Mouse (Mus musculus): ENCODE measurements around the gene Fam120a. TPM values are rescaled to one million over a fixed set of nuclear protein-coding genes. Genes with fewer than 3 reads are reported as not detected.

The Fam120a gene
- 10 to 100 TPM; 85.7 TPM for total RNA-seq (2021)
- long read RNA-seq, experiment 1, full-length matches to known transcripts, result 19 of 43 reads
- long read RNA-seq, experiment 1, partial matches to known transcripts, result 20 of 43 reads
- long read RNA-seq, experiment 1, other reads (novel, unspliced or antisense), result 4 of 43 reads
- long read RNA-seq, experiment 2, full-length matches to known transcripts, result 18 of 46 reads
- long read RNA-seq, experiment 2, partial matches to known transcripts, result 27 of 46 reads
- long read RNA-seq, experiment 2, other reads (novel, unspliced or antisense), result 1 of 46 reads

- peak; percentile 84 for DNase-seq
- intact Hi-C loops (cut with DNase I; ENCODE audit: low total_unique reads), result no loop called here
Measured at GRCm38 (mm10) chr13:48967956-48968749, at the start of gene Fam120a. Gene Fam120a, minus strand, starts transcription at chr13:48968017.

- intact Hi-C loops (cut with DNase I; ENCODE audit: low total_unique reads), result no loop called here
- no peak for DNase-seq
Measured at GRCm38 (mm10) chr13:49017375-49017774, 49.6 kb upstream of the Fam120a start.

- intact Hi-C loops (cut with DNase I; ENCODE audit: low total_unique reads), result no loop called here
- peak; percentile 79 for DNase-seq
Measured at GRCm38 (mm10) chr13:49016311-49016761, 48.5 kb upstream of the Fam120a start.

- DNase-seq, result peak; percentile 24
- intact Hi-C loops (cut with DNase I; ENCODE audit: low total_unique reads), result no loop called here
Measured at GRCm38 (mm10) chr13:49015366-49016306, 47.8 kb upstream of the Fam120a start.

- intact Hi-C loops (cut with DNase I; ENCODE audit: low total_unique reads), result no loop called here
- DNase-seq, result no peak
Measured at GRCm38 (mm10) chr13:49013206-49013794, 45.5 kb upstream of the Fam120a start.

- peak; percentile 37 for DNase-seq
Measured at GRCm38 (mm10) chr13:49001691-49002090, 33.9 kb upstream of the Fam120a start.

GRCm38 (mm10) chr13:48998591-48998990 lies 30.8 kb upstream of the Fam120a start:
- intact Hi-C loops (cut with DNase I; ENCODE audit: low total_unique reads), result loop anchor here (10.0 kb wide), 1 partner anchor 64 kb away; no protein-coding TSS in a partner anchor
- peak; percentile 41 for DNase-seq

More at GRCm38 (mm10) chr13:49001691-49002090, 33.9 kb upstream of the Fam120a start:
- intact Hi-C loops (cut with DNase I; ENCODE audit: low total_unique reads), result loop anchor here (2.0 to 10.0 kb wide), 2 partner anchors 37 to 147 kb away; no protein-coding TSS in a partner anchor

GRCm38 (mm10) chr13:48996731-48997130 lies 28.9 kb upstream of the Fam120a start:
- intact Hi-C loops (cut with DNase I; ENCODE audit: low total_unique reads), result loop anchor here (10.0 kb wide), 1 partner anchor 62 kb away; no protein-coding TSS in a partner anchor
- DNase-seq, result no peak

GRCm38 (mm10) chr13:48994903-48995302 lies 27.1 kb upstream of the Fam120a start:
- intact Hi-C loops (cut with DNase I; ENCODE audit: low total_unique reads), result loop anchor here (10.0 kb wide), 1 partner anchor 60 kb away; no protein-coding TSS in a partner anchor
- DNase-seq, result no peak

GRCm38 (mm10) chr13:48992914-48993313 lies 25.1 kb upstream of the Fam120a start:
- DNase-seq, result no peak
- intact Hi-C loops (cut with DNase I; ENCODE audit: low total_unique reads), result loop anchor here (10.0 kb wide), 1 partner anchor 58 kb away; no protein-coding TSS in a partner anchor

GRCm38 (mm10) chr13:48990138-48990537 lies 22.3 kb upstream of the Fam120a start:
- DNase-seq, result no peak
- intact Hi-C loops (cut with DNase I; ENCODE audit: low total_unique reads), result loop anchor here (10.0 kb wide), 1 partner anchor 55 kb away; no protein-coding TSS in a partner anchor

- intact Hi-C loops (cut with DNase I; ENCODE audit: low total_unique reads), result no loop called here
- no peak for DNase-seq
Measured at GRCm38 (mm10) chr13:48982482-48983098, 14.8 kb upstream of the Fam120a start.

GRCm38 (mm10) chr13:48979069-48979468 lies 11.3 kb upstream of the Fam120a start:
- intact Hi-C loops (cut with DNase I; ENCODE audit: low total_unique reads), result no loop called here
- no peak for DNase-seq

- intact Hi-C loops (cut with DNase I; ENCODE audit: low total_unique reads), result no loop called here
Measured at GRCm38 (mm10) chr13:48977858-48978257, 10.0 kb upstream of the Fam120a start.

GRCm38 (mm10) chr13:48974699-48975098 lies 6.9 kb upstream of the Fam120a start:
- DNase-seq, result no peak
- intact Hi-C loops (cut with DNase I; ENCODE audit: low total_unique reads), result no loop called here

More at GRCm38 (mm10) chr13:48977858-48978257, 10.0 kb upstream of the Fam120a start:
- no peak for DNase-seq

- DNase-seq, result peak; percentile 19
- intact Hi-C loops (cut with DNase I; ENCODE audit: low total_unique reads), result no loop called here
Measured at GRCm38 (mm10) chr13:48974266-48974665, 6.4 kb upstream of the Fam120a start.

GRCm38 (mm10) chr13:48973231-48973630 lies 5.4 kb upstream of the Fam120a start:
- DNase-seq, result no peak
- intact Hi-C loops (cut with DNase I; ENCODE audit: low total_unique reads), result no loop called here

- peak; percentile 26 for DNase-seq
- intact Hi-C loops (cut with DNase I; ENCODE audit: low total_unique reads), result no loop called here
Measured at GRCm38 (mm10) chr13:48971033-48971432, 3.2 kb upstream of the Fam120a start.

Data from gastrocnemius, postnatal 14 days (tissue).